Mouse (Mus musculus): ENCODE measurements at regions not wholly inside any gene's neighbourhood (a gene's known extent, or its start where the extent isn't known, plus 50 kb on each side); places are given as distances from the start of the nearest gene placed in this dataset.

GRCm38 (mm10) chr4:95500265-95500664, 57.0 kb upstream of the Fggy start:
- H3K27me3 ChIP-seq (ENCODE audit: control insufficient read depth, insufficient read depth, insufficient read length): no peaks in the 10 kb centered on the region
- H3K4me3 ChIP-seq (ENCODE audit: insufficient read depth, poor library complexity, severe bottlenecking): no peak overlapping the region
- TF ChIP-seq CTCF (IDR thresholded peaks at IDR 0.05; ENCODE audit: control insufficient read depth, insufficient read depth, insufficient read length): no peak
- TF ChIP-seq USF1 (IDR thresholded peaks at IDR 0.05; ENCODE audit: low read depth): no peak
- TF ChIP-seq MYOD1 (IDR thresholded peaks at IDR 0.05; ENCODE audit: control insufficient read depth, insufficient read length, low read depth): no peak
- TF ChIP-seq FOSL1 (IDR thresholded peaks at IDR 0.05; ENCODE audit: insufficient read depth, low read length, poor library complexity, severe bottlenecking): no peak
- no peak for TF ChIP-seq CEBPB (IDR thresholded peaks at IDR 0.05; ENCODE audit: low read depth)
- no peak for TF ChIP-seq MAX (IDR thresholded peaks at IDR 0.05)
- H3K79me2 ChIP-seq (ENCODE audit: control insufficient read depth, insufficient read depth): no peaks in the 10 kb centered on the region
- H3K79me3 ChIP-seq (ENCODE audit: low read depth): no peaks in the 10 kb centered on the region
- no peaks in the 10 kb centered on the region for H3K36me3 ChIP-seq (ENCODE audit: control insufficient read depth, insufficient read depth)
- no peak overlapping the region for H3ac ChIP-seq (ENCODE audit: control insufficient read depth, insufficient read length, low read depth)

- Histone ChIP-seq H3K79me3 (ENCODE audit: low read depth) (no peaks in the 10 kb centered on the region), H3ac (ENCODE audit: control insufficient read depth, insufficient read length, low read depth) (no peak overlapping the region), H3K79me2 (ENCODE audit: control insufficient read depth, insufficient read depth) (no peaks in the 10 kb centered on the region), H3K4me3 (ENCODE audit: insufficient read depth, poor library complexity, severe bottlenecking) (no peak overlapping the region), H3K27me3 (ENCODE audit: control insufficient read depth, insufficient read depth, insufficient read length) (no peaks in the 10 kb centered on the region), H3K36me3 (ENCODE audit: control insufficient read depth, insufficient read depth) (no peaks in the 10 kb centered on the region)
- no peak for TF ChIP-seq CEBPB (IDR thresholded peaks at IDR 0.05; ENCODE audit: low read depth)
- no peak for TF ChIP-seq CTCF (IDR thresholded peaks at IDR 0.05; ENCODE audit: control insufficient read depth, insufficient read depth, insufficient read length)
- TF ChIP-seq USF1 (IDR thresholded peaks at IDR 0.05; ENCODE audit: low read depth): no peak
- no peak for TF ChIP-seq MAX (IDR thresholded peaks at IDR 0.05)
- TF ChIP-seq FOSL1 (IDR thresholded peaks at IDR 0.05; ENCODE audit: insufficient read depth, low read length, poor library complexity, severe bottlenecking): peak; percentile 72
- no peak for TF ChIP-seq MYOG (IDR thresholded peaks at IDR 0.05; ENCODE audit: control insufficient read depth, extremely low read depth, insufficient read length)
- TF ChIP-seq MYOD1 (IDR thresholded peaks at IDR 0.05; ENCODE audit: control insufficient read depth, insufficient read length, low read depth): peak; percentile 98
Observed at GRCm38 (mm10) chr4:95501164-95501563, 56.1 kb upstream of the Fggy start.

GRCm38 (mm10) chr4:95507141-95507945, 50.0 kb upstream of the Fggy start:
- no peaks in the 10 kb centered on the region for H3K27me3 ChIP-seq (ENCODE audit: control insufficient read depth, insufficient read depth, insufficient read length)
- TF ChIP-seq MYOG (IDR thresholded peaks at IDR 0.05; ENCODE audit: control insufficient read depth, extremely low read depth, insufficient read length): no peak
- no peak for TF ChIP-seq CTCF (IDR thresholded peaks at IDR 0.05; ENCODE audit: control insufficient read depth, insufficient read depth, insufficient read length)
- TF ChIP-seq MYOD1 (IDR thresholded peaks at IDR 0.05; ENCODE audit: control insufficient read depth, insufficient read length, low read depth): no peak
- no peak for TF ChIP-seq MAX (IDR thresholded peaks at IDR 0.05)
- no peak for TF ChIP-seq FOSL1 (IDR thresholded peaks at IDR 0.05; ENCODE audit: insufficient read depth, low read length, poor library complexity, severe bottlenecking)
- no peak for TF ChIP-seq USF1 (IDR thresholded peaks at IDR 0.05; ENCODE audit: low read depth)
- no peak for TF ChIP-seq CEBPB (IDR thresholded peaks at IDR 0.05; ENCODE audit: low read depth)

More at GRCm38 (mm10) chr4:95507141-95507945, 50.0 kb upstream of the Fggy start:
- no peak overlapping the region for H3ac ChIP-seq (ENCODE audit: control insufficient read depth, insufficient read length, low read depth)
- H3K79me2 ChIP-seq (ENCODE audit: control insufficient read depth, insufficient read depth): no peaks in the 10 kb centered on the region
- H3K4me3 ChIP-seq (ENCODE audit: insufficient read depth, poor library complexity, severe bottlenecking): no peak overlapping the region
- H3K79me3 ChIP-seq (ENCODE audit: low read depth): no peaks in the 10 kb centered on the region
- H3K36me3 ChIP-seq (ENCODE audit: control insufficient read depth, insufficient read depth): no peaks in the 10 kb centered on the region
